Mouse (Mus musculus) CH12.LX (cell line): ENCODE measurements around the gene Clpp. TPM values are rescaled to one million over a fixed set of nuclear protein-coding genes. Genes with fewer than 3 reads are reported as not detected.

Source experiments
- DNase-seq: peaks from one replicate; pipeline ENCODE4 v3.0.0-alpha.2; 2013; ENCODE audit errors: extremely low read depth
- H3K27ac ChIP-seq: 2 replicates; pipeline ENCODE4 v1.5.1; 2012; ENCODE audit warnings: low read depth, mild to moderate bottlenecking, control low read depth, moderate library complexity; ENCODE audit not compliant: insufficient read depth
- H3K27me3 ChIP-seq: replicated peaks from 2 replicates; pipeline ENCODE3; 2012; ENCODE audit warnings: inconsistent platforms
- H3K36me3 ChIP-seq, 2 experiments: replicated peaks in 1 of 2; 2 replicates each; pipeline versions ENCODE3 to v1.6.1; 2012; ENCODE audit warnings: inconsistent platforms in 1 of 2, low read length in 1 of 2, mild to moderate bottlenecking in 1 of 2, mixed read lengths in 1 of 2, moderate library complexity in 1 of 2; ENCODE audit not compliant: control insufficient read depth in 1 of 2, insufficient read depth in 1 of 2
- H3K4me1 ChIP-seq, 2 experiments: 2 replicates each; pipeline ENCODE4 v1.6.1; 2012; ENCODE audit warnings: inconsistent platforms in 1 of 2, moderate library complexity in 1 of 2; ENCODE audit not compliant: insufficient read depth in 2 of 2, control insufficient read depth in 1 of 2
- H3K4me2 ChIP-seq: 2 replicates; pipeline ENCODE4 v1.6.1; 2012; ENCODE audit warnings: low read depth, mild to moderate bottlenecking, control low read depth; ENCODE audit not compliant: poor library complexity, insufficient read depth, severe bottlenecking
- H3K4me3 ChIP-seq, 3 experiments: fragments of 150-350 bp in 1 of 3; sonication (generic) in 1 of 3; replicated peaks in 1 of 3; 2 replicates each; pipeline versions ENCODE3 to v1.5.1; 2011 to 2012; ENCODE audit warnings: low read depth in 2 of 3, low read length in 2 of 3, mild to moderate bottlenecking in 2 of 3, moderate library complexity in 2 of 3, control low read depth in 1 of 3, improper control_type of control experiment in 1 of 3, inconsistent platforms in 1 of 3, mixed read lengths in 1 of 3; ENCODE audit not compliant: poor library complexity in 1 of 3
- H3K79me2 ChIP-seq: replicated peaks from 2 replicates; pipeline ENCODE4 v1.6.1; 2012; ENCODE audit warnings: mild to moderate bottlenecking, moderate library complexity; ENCODE audit not compliant: control insufficient read depth, poor library complexity, insufficient read depth, severe bottlenecking; ENCODE audit errors: extremely low read depth
- H3K9ac ChIP-seq: 2 replicates; pipeline ENCODE4 v1.6.1; 2012; ENCODE audit warnings: low read depth, mild to moderate bottlenecking, control low read depth, moderate library complexity; ENCODE audit not compliant: insufficient read depth
- H3K9me3 ChIP-seq: replicated peaks from 2 replicates; pipeline ENCODE3; 2012; ENCODE audit warnings: low read length, inconsistent platforms, mixed read lengths
- BHLHE40 ChIP-seq: IDR thresholded peaks from 2 replicates; pipeline ENCODE4 v1.6.1; 2011; ENCODE audit warnings: mild to moderate bottlenecking, low read depth, low read length, improper control_type of control experiment
- CTCF ChIP-seq, 2 experiments: IDR thresholded peaks in 1 of 2; conservative IDR thresholded peaks in 1 of 2; 2 replicates each; pipeline ENCODE4 v1.5.1; 2011 to 2012; ENCODE audit warnings: low read depth in 2 of 2, low read length in 2 of 2, improper control_type of control experiment in 1 of 2, inconsistent platforms in 1 of 2, mild to moderate bottlenecking in 1 of 2, moderate library complexity in 1 of 2
- ELF1 ChIP-seq: IDR thresholded peaks from 2 replicates; pipeline ENCODE4 v1.6.1; 2014; ENCODE audit warnings: low read depth, mild to moderate bottlenecking, inconsistent platforms, low read length, improper control_type of control experiment
- EP300 ChIP-seq: IDR thresholded peaks from 2 replicates; pipeline ENCODE4 v1.6.1; 2011; ENCODE audit warnings: low read length, improper control_type of control experiment
- ETS1 ChIP-seq: conservative IDR thresholded peaks from 2 replicates; pipeline ENCODE4 v1.6.1; 2012; ENCODE audit warnings: low read depth, mild to moderate bottlenecking, inconsistent platforms, low read length, improper control_type of control experiment, moderate library complexity
- IRF4 ChIP-seq: IDR thresholded peaks from 2 replicates; pipeline ENCODE4 v1.6.1; 2014; ENCODE audit warnings: low read depth, mild to moderate bottlenecking, inconsistent platforms, low read length, improper control_type of control experiment
- MAZ ChIP-seq: IDR thresholded peaks from 2 replicates; pipeline ENCODE4 v1.6.1; 2012; ENCODE audit warnings: low read depth, mild to moderate bottlenecking, inconsistent platforms, low read length, improper control_type of control experiment, moderate library complexity
- PAX5 ChIP-seq: IDR thresholded peaks from 2 replicates; pipeline ENCODE4 v1.6.1; 2012; ENCODE audit warnings: low read length, inconsistent platforms, mixed read lengths
- POLR2AphosphoS2 ChIP-seq: IDR thresholded peaks from 2 replicates; pipeline ENCODE4 v1.6.1; 2011; ENCODE audit warnings: low read depth, low read length, improper control_type of control experiment
- RAD21 ChIP-seq: IDR thresholded peaks from 2 replicates; pipeline ENCODE4 v1.6.1; 2011; ENCODE audit warnings: low read depth, mild to moderate bottlenecking, low read length, improper control_type of control experiment, moderate library complexity
- RCOR1 ChIP-seq: conservative IDR thresholded peaks from 2 replicates; pipeline ENCODE4 v1.6.1; 2012; ENCODE audit warnings: low read depth, mild to moderate bottlenecking, inconsistent platforms, low read length, improper control_type of control experiment
- SMC3 ChIP-seq: IDR thresholded peaks from 2 replicates; pipeline ENCODE4 v1.6.1; 2011; ENCODE audit warnings: low read depth, low read length, improper control_type of control experiment
- TCF12 ChIP-seq: IDR thresholded peaks from 2 replicates; pipeline ENCODE4 v1.6.1; 2014; ENCODE audit warnings: low read depth, mild to moderate bottlenecking, inconsistent platforms, low read length, improper control_type of control experiment
- ZNF384 ChIP-seq: IDR thresholded peaks from 2 replicates; pipeline ENCODE4 v1.6.1; 2012; ENCODE audit warnings: low read depth, low read length, improper control_type of control experiment, inconsistent platforms
- dilution Hi-C: fragments of 300-500 bp; cut with MboI; formaldehyde crosslinking; loops from 2 replicates; pipeline ENCODE4 v1.14.3; 2020; ENCODE audit warnings: low sequenced_read_pairs; ENCODE audit not compliant: extremely low pct_unique_long_range_greater_than_20kb, extremely low pct_ligation_motif_present
- in situ Hi-C: fragments of 300-500 bp; cut with MboI; formaldehyde crosslinking; loops from 3 replicates; pipeline ENCODE4 v1.14.3; 2019; ENCODE audit warnings: low sequenced_read_pairs, low pct_ligation_motif_present, low pct_unique_long_range_greater_than_20kb, mixed read lengths
- polyA plus RNA-seq: library from polyadenylated mRNA; unstranded; fragments of >175 nt; gene quantifications from 2 replicates; pipeline ENCODE4 v1.2.1, GENCODE M21; 2012; ENCODE audit warnings: low read depth; ENCODE audit not compliant: insufficient read length
- total RNA-seq, 2 experiments: library from RNA; depleted of rRNA; stranded (reverse); fragments of 300-350 nt in 1 of 2; fragments of >200 nt in 1 of 2; gene quantifications; 2 replicates each; pipeline ENCODE4 v1.2.3; 2012 to 2014

Clpp gene
- total and polyA plus RNA-seq, 3 experiments = 114 to 166 (median 117) TPM

- H3K9ac ChIP-seq = no peak overlapping the region
- in situ Hi-C loops = no loop called here
Measured at GRCm38 (mm10) chr17:56957763-56958429, 32.2 kb upstream of the Clpp start.

GRCm38 (mm10) chr17:56958667-56959066 lies 31.4 kb upstream of the Clpp start:
- no peaks in the 10 kb centered on the region for H3K36me3 ChIP-seq
- DNase-seq = no peak
- H3K9ac ChIP-seq = no peak overlapping the region
- H3K9me3 ChIP-seq = peaks cover 4% of the 10 kb centered on the region
- peak; percentile 58 for TF ChIP-seq ZNF384
- TF ChIP-seq POLR2AphosphoS2 = no peak
- H3K79me2 ChIP-seq = no peaks in the 10 kb centered on the region
- H3K4me2 ChIP-seq = peak overlapping the region; percentile 72; the same call in 1 of the 2 replicates
- H3K27ac ChIP-seq = no peak overlapping the region
- no peak overlapping the region for H3K4me3 ChIP-seq
- H3K4me1 ChIP-seq = peaks cover 7 to 13% of the 10 kb centered on the region in 2 experiments
- peaks cover 24% of the 10 kb centered on the region for H3K27me3 ChIP-seq
- dilution Hi-C loops = no loop called here
- in situ Hi-C loops = no loop called here

More at GRCm38 (mm10) chr17:56957763-56958429, 32.2 kb upstream of the Clpp start:
- peak; percentile 68 for DNase-seq
- Histone ChIP-seq H3K27me3 (peaks cover 29% of the 10 kb centered on the region), H3K4me2 (peak overlapping the region; percentile 72), H3K4me3 (no peak overlapping the region), H3K79me2 (no peaks in the 10 kb centered on the region), H3K9me3 (peaks cover 4% of the 10 kb centered on the region), H3K27ac (no peak overlapping the region), H3K36me3 (no peaks in the 10 kb centered on the region), H3K4me1 (peaks cover 7 to 13% of the 10 kb centered on the region in 2 experiments)
- TF ChIP-seq EP300 = no peak
- peak; percentile 23; the same call in 1 of the 2 replicates for TF ChIP-seq BHLHE40
- TF ChIP-seq MAZ = peak; percentile 93
- peak; percentile 52 for TF ChIP-seq RAD21
- 0 out of 2 replicates have a peak, but pooled peaks have one; percentile 35 for TF ChIP-seq IRF4
- TF ChIP-seq CTCF (conservative IDR thresholded peaks at IDR 0.05 in 1 of 2, IDR thresholded peaks at IDR 0.05 in 1 of 2; ENCODE audit: low read depth in 2 of 2, low read length in 2 of 2) = peak in 1 of 2 experiments; percentile 55; a peak in 2 of 4 replicates
- peak; percentile 21; the same call in 1 of the 2 replicates for TF ChIP-seq SMC3
- no peak for TF ChIP-seq ELF1
- TF ChIP-seq RCOR1 = no peak
- TF ChIP-seq TCF12 = no peak
- TF ChIP-seq PAX5 = no peak
- TF ChIP-seq ETS1 = no peak
- dilution Hi-C loops = no loop called here
